Mouse (Mus musculus): Measurements from ENCODE around the gene Dis3l2. TPM values are rescaled to one million over a fixed set of nuclear protein-coding genes. Genes with fewer than 3 reads are reported as not detected.

The Dis3l2 gene
- total and polyA plus RNA-seq, 3 experiments: 12.4 to 17.4 (median 16.5) TPM

- Histone ChIP-seq H3K4me2 (ENCODE audit: insufficient read depth, low read depth, poor library complexity, severe bottlenecking) (no peak overlapping the region), H3K4me3 (replicated peaks in 1 of 3; ENCODE audit: low read depth in 2 of 3, low read length in 2 of 3, poor library complexity in 1 of 3) (no peak overlapping the region), H3K27me3 (replicated peaks) (no peaks in the 10 kb centered on the region), H3K9me3 (replicated peaks; ENCODE audit: low read length) (no peaks in the 10 kb centered on the region), H3K79me2 (replicated peaks; ENCODE audit: control insufficient read depth, extremely low read depth, insufficient read depth, poor library complexity, severe bottlenecking) (no peaks in the 10 kb centered on the region), H3K27ac (ENCODE audit: insufficient read depth, low read depth) (no peak overlapping the region), H3K36me3 (replicated peaks in 1 of 2; ENCODE audit: control insufficient read depth in 1 of 2, insufficient read depth in 1 of 2, low read length in 1 of 2) (peaks cover 0 to 31% of the 10 kb centered on the region in 2 experiments), H3K4me1 (ENCODE audit: control insufficient read depth in 1 of 2, insufficient read depth in 2 of 2) (no peaks in the 10 kb centered on the region), H3K9ac (ENCODE audit: insufficient read depth, low read depth) (no peak overlapping the region)
- no peak for TF ChIP-seq TBP (conservative IDR thresholded peaks at IDR 0.05; ENCODE audit: low read depth, low read length)
- no peak for TF ChIP-seq KAT2A (IDR thresholded peaks at IDR 0.05; ENCODE audit: insufficient replicate concordance, low read length)
- no peak for TF ChIP-seq MAFK (IDR thresholded peaks at IDR 0.05; ENCODE audit: insufficient replicate concordance, low read length)
- in situ Hi-C loops (cut with MboI; ENCODE audit: low pct_ligation_motif_present, low pct_unique_long_range_greater_than_20kb, low sequenced_read_pairs) (no loop called here), dilution Hi-C loops (cut with MboI; ENCODE audit: extremely low pct_ligation_motif_present, extremely low pct_unique_long_range_greater_than_20kb, low sequenced_read_pairs) (no loop called here)
- no peak for DNase-seq (ENCODE audit: extremely low read depth)
Measured at GRCm38 (mm10) chr1:87021584-87021983, 318.0 kb downstream of the Dis3l2 start.

- TF ChIP-seq ZC3H11A (IDR thresholded peaks at IDR 0.05; ENCODE audit: low read depth, low read length) (no peak), ZNF384 (IDR thresholded peaks at IDR 0.05; ENCODE audit: low read depth, low read length) (no peak), USF2 (conservative IDR thresholded peaks at IDR 0.05; ENCODE audit: low read depth, low read length) (no peak), MYC (IDR thresholded peaks at IDR 0.05; ENCODE audit: low read depth, low read length) (no peak), E2F4 (IDR thresholded peaks at IDR 0.05; ENCODE audit: insufficient replicate concordance, low read depth, low read length) (no peak), BHLHE40 (IDR thresholded peaks at IDR 0.05; ENCODE audit: low read depth, low read length) (no peak), HCFC1 (IDR thresholded peaks at IDR 0.05; ENCODE audit: low read depth, low read length) (no peak), USF1 (IDR thresholded peaks at IDR 0.05; ENCODE audit: low read depth, low read length) (no peak), PAX5 (IDR thresholded peaks at IDR 0.05; ENCODE audit: low read length) (no peak), MAFK (IDR thresholded peaks at IDR 0.05; ENCODE audit: insufficient replicate concordance, low read length) (no peak), CHD2 (IDR thresholded peaks at IDR 0.05; ENCODE audit: low read length) (no peak), UBTF (IDR thresholded peaks at IDR 0.05; ENCODE audit: low read depth, low read length) (no peak), ETS1 (conservative IDR thresholded peaks at IDR 0.05; ENCODE audit: low read depth, low read length) (no peak), ZMIZ1 (IDR thresholded peaks at IDR 0.05; ENCODE audit: low read depth, low read length) (no peak), POLR2A (IDR thresholded peaks at IDR 0.05; ENCODE audit: low read depth, low read length) (no peak), SMC3 (IDR thresholded peaks at IDR 0.05; ENCODE audit: low read depth, low read length) (no peak), MEF2A (IDR thresholded peaks at IDR 0.05; ENCODE audit: borderline replicate concordance, low read depth, low read length) (no peak), ELF1 (IDR thresholded peaks at IDR 0.05; ENCODE audit: low read depth, low read length) (no peak)
- no peaks in the 10 kb centered on the region for H3K27me3 ChIP-seq (replicated peaks)
- H3K4me1 ChIP-seq (ENCODE audit: control insufficient read depth in 1 of 2, insufficient read depth in 2 of 2): no peaks in the 10 kb centered on the region
- H3K9me3 ChIP-seq (replicated peaks; ENCODE audit: low read length): no peaks in the 10 kb centered on the region
- no peak overlapping the region for H3K4me2 ChIP-seq (ENCODE audit: insufficient read depth, low read depth, poor library complexity, severe bottlenecking)
- in situ Hi-C loops (cut with MboI; ENCODE audit: low pct_ligation_motif_present, low pct_unique_long_range_greater_than_20kb, low sequenced_read_pairs): no loop called here
- dilution Hi-C loops (cut with MboI; ENCODE audit: extremely low pct_ligation_motif_present, extremely low pct_unique_long_range_greater_than_20kb, low sequenced_read_pairs): no loop called here
- DNase-seq (ENCODE audit: extremely low read depth): no peak
- no peak overlapping the region for H3K4me3 ChIP-seq (replicated peaks in 1 of 3; ENCODE audit: low read depth in 2 of 3, low read length in 2 of 3, poor library complexity in 1 of 3)
- no peak overlapping the region for H3K27ac ChIP-seq (ENCODE audit: insufficient read depth, low read depth)
- peaks cover 0 to 32% of the 10 kb centered on the region in 2 experiments for H3K36me3 ChIP-seq (replicated peaks in 1 of 2; ENCODE audit: control insufficient read depth in 1 of 2, insufficient read depth in 1 of 2, low read length in 1 of 2)
- H3K9ac ChIP-seq (ENCODE audit: insufficient read depth, low read depth): no peak overlapping the region
- no peaks in the 10 kb centered on the region for H3K79me2 ChIP-seq (replicated peaks; ENCODE audit: control insufficient read depth, extremely low read depth, insufficient read depth, poor library complexity, severe bottlenecking)
Measured at GRCm38 (mm10) chr1:87023291-87024170, 319.9 kb downstream of the Dis3l2 start.

All from CH12.LX (cell line).